8 mouse cellular contexts compared by ENCODE assay signal in the genomic region with DNA sequence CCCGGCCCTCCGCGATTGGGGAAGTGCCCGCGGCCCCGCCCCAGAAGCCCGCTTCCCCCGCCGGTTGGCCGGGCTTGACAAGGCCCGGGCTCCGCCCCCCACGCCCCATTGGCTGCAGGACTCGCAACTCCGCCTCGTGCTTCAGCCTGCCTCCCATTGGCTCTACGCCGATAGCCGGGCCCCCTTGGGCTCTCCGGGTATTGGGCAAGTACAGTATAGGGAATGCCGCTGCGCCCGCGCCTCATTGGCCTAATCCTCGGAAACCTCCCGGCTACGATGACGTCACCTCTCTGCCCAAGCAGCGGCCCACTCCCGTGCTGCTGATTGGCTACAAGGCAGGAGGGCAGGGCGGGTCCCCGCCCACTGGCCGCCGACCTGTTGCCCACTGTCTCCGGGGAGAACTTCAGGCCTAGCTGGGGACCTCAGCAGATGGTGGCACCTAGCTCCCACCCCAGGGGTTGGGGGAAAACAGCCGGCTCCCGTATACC. TPM values are rescaled to one million over a fixed set of nuclear protein-coding genes. Genes with fewer than 3 reads are reported as not detected.
DNase-seq lines count a peak whose midpoint lies in the region; ATAC-seq lines count a peak whose summit lies in the region.

No protein-coding gene starts in this region.

- DNase-seq in NIH3T3 (ENCODE audit: low read depth) = peak; percentile 100
- DNase-seq in cerebellum, postnatal 10 days = peak; percentile 100
- peak; percentile 100 for DNase-seq in frontal cortex, postnatal 10 days (ENCODE audit: low spot score in 2 of 2)
- DNase-seq in layer of hippocampus, postnatal 14 days (ENCODE audit: low spot score in 2 of 2) = peak; percentile 100
- peak; percentile 100 for DNase-seq in lung, postnatal 14 days
- DNase-seq in retina, adult 2 months (ENCODE audit: low read depth, low spot score) = peak; percentile 96
- DNase-seq in thymus, postnatal 36 days = peak; percentile 99 to 100

- no peaks in the 10 kb centered on the region for H3K9me3 ChIP-seq in hindbrain, embryonic 12.5 days (replicated peaks)

- H3K9ac ChIP-seq in hindbrain, embryonic 12.5 days = no peak overlapping the region; the same call in 1 of the 2 replicates

- peak overlapping the region; percentile 99 for H3K4me3 ChIP-seq in hindbrain, embryonic 12.5 days

- no peaks in the 10 kb centered on the region for H3K27me3 ChIP-seq in hindbrain, embryonic 12.5 days

- H3K27ac ChIP-seq in hindbrain, embryonic 12.5 days = 0 out of 2 replicates have a peak overlapping the region, but pooled peaks have one; percentile 31

- peaks cover 37% of the 10 kb centered on the region for H3K36me3 ChIP-seq in hindbrain, embryonic 12.5 days

- H3K4me1 ChIP-seq in hindbrain, embryonic 12.5 days = peaks cover 24% of the 10 kb centered on the region

- 2% methylated on average over 33 of the region's 37 CpGs for WGBS in hindbrain, embryonic 12.5 days

- peak overlapping the region; percentile 93 for H3K4me2 ChIP-seq in hindbrain, embryonic 12.5 days (replicated peaks)

- ATAC-seq in hindbrain, embryonic 12.5 days (ENCODE audit: low FRiP score) = peak; percentile 100

RNA-seq across cellular contexts. Expression of a gene that starts 0.3 kb away (rescaled TPM):
- polyA plus RNA-seq in hindbrain, embryonic 12.5 days (2016; fragmentation: Nextera tagmentation; extraction: Ambion mirVana) = 30.1 and 30.4 TPM in 2 replicates
- total RNA-seq in layer of hippocampus, postnatal 14 days (2021) = 10 to 100 TPM; 16.9 to 17.7 TPM

RNA-seq across cellular contexts. Expression of a gene that starts 15.0 kb away (rescaled TPM):
- polyA plus RNA-seq in hindbrain, embryonic 12.5 days (2016; fragmentation: Nextera tagmentation; extraction: Ambion mirVana) = 115 and 125 TPM in 2 replicates
- 10 to 100 TPM; 56.2 to 56.8 TPM for total RNA-seq in layer of hippocampus, postnatal 14 days (2021)

RNA-seq across cellular contexts. Expression of a gene that starts 41.3 kb away (rescaled TPM):
- 0.39 and 0.67 TPM in 2 replicates for polyA plus RNA-seq in hindbrain, embryonic 12.5 days (2016; fragmentation: Nextera tagmentation; extraction: Ambion mirVana)
- 1 to 10 TPM; 1.2 to 2.1 TPM for total RNA-seq in layer of hippocampus, postnatal 14 days (2021)

Comparison
In these comparisons a context has a peak if more than half of its experiments do, and no peak if none do; other contexts are left out.
1. Peak in every context shown above with its lines: DNase-seq, ATAC-seq, H3K4me3 ChIP-seq and H3K27ac ChIP-seq.